Comparison of ENCODE assay signal across 8 mouse cellular contexts in the genomic region with DNA sequence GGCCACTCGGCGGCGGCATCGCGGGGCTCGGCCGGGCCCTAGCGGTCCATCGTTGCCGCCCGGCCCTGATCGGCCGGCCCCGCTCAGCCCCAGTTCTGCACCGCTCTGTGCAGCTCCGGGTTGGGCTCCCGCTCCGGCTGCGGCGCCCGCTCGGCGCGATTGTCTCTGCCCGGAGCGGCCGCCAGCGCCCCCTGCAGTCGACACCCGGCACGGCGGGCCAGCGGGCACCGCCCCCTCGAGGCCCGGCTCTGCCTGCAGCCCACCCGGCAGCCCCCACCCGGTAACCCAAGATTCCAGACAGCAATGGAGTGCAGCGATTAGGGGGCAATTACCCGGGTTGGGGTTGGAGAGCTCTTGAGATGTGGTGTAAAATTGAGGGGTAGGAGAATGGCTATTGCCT. TPM values are rescaled to one million over a fixed set of nuclear protein-coding genes. Genes with fewer than 3 reads are reported as not detected.
DNase-seq lines count a peak whose midpoint lies in the region; ATAC-seq and TF ChIP-seq lines count a peak whose summit lies in the region.

Gene Fam171a2 (minus strand): TSS at position 186 of the 400 bp plus-strand sequence.

- WGBS in embryonic facial prominence, embryonic 11.5 days, result under 1% methylated on average over 40 of the region's 40 CpGs
- WGBS in heart, adult 2 months, result 2% methylated on average over 40 of the region's 40 CpGs
- under 1% methylated on average over 38 of the region's 40 CpGs for WGBS in kidney, embryonic 14.5 days
- 0% methylated on average over 40 of the region's 40 CpGs for WGBS in liver, embryonic 11.5 days

- H3K79me2 ChIP-seq in heart, adult 2 months (replicated peaks; ENCODE audit: control insufficient read depth, insufficient read depth, low read length), result no peaks in the 10 kb centered on the region
- H3K79me2 ChIP-seq in myocyte (ENCODE audit: control insufficient read depth, insufficient read depth), result no peaks in the 10 kb centered on the region

- 0 out of 2 replicates have a peak, but pooled peaks cover 3% of the 10 kb centered on the region for H3K36me3 ChIP-seq in embryonic facial prominence, embryonic 11.5 days (replicated peaks; ENCODE audit: control insufficient read depth, insufficient read depth, low read depth, low read length)
- no peaks in the 10 kb centered on the region for H3K36me3 ChIP-seq in heart, adult 2 months (ENCODE audit: control insufficient read depth, insufficient read depth, low read length)
- H3K36me3 ChIP-seq in kidney, embryonic 14.5 days (ENCODE audit: control insufficient read depth, insufficient read depth, low read length), result peaks cover 9% of the 10 kb centered on the region
- no peaks in the 10 kb centered on the region for H3K36me3 ChIP-seq in liver, embryonic 11.5 days (ENCODE audit: control insufficient read depth, insufficient read depth, low read length)
- no peaks in the 10 kb centered on the region for H3K36me3 ChIP-seq in myocyte (ENCODE audit: control insufficient read depth, insufficient read depth)

- H3K4me3 ChIP-seq in embryonic facial prominence, embryonic 11.5 days (ENCODE audit: low read depth, low read length), result peak within 1 kb of the TSS; percentile 94
- H3K4me3 ChIP-seq in heart, adult 2 months, result peak within 1 kb of the TSS; percentile 64
- H3K4me3 ChIP-seq in kidney, embryonic 14.5 days (ENCODE audit: low read length), result peak within 1 kb of the TSS; percentile 94
- H3K4me3 ChIP-seq in liver, embryonic 11.5 days (ENCODE audit: low read depth, low read length), result peak within 1 kb of the TSS; percentile 76
- H3K4me3 ChIP-seq in myocyte, result peak within 1 kb of the TSS; percentile 72

- peak within 1 kb of the TSS; percentile 38 for H3K4me2 ChIP-seq in embryonic facial prominence, embryonic 11.5 days (ENCODE audit: low read depth, low read length)
- H3K4me2 ChIP-seq in kidney, embryonic 14.5 days (replicated peaks; ENCODE audit: low read depth, low read length), result peak within 1 kb of the TSS; percentile 82
- peak within 1 kb of the TSS; percentile 99 for H3K4me2 ChIP-seq in liver, embryonic 11.5 days
- peak within 1 kb of the TSS; percentile 77 for H3K4me2 ChIP-seq in myocyte (ENCODE audit: low read depth)

- peak; percentile 87 for TF ChIP-seq CTCF in heart, adult 2 months (IDR thresholded peaks at IDR 0.05)

- H3ac ChIP-seq in myocyte (ENCODE audit: control insufficient read depth, insufficient read length), result peak within 1 kb of the TSS; percentile 66

- intact Hi-C loops in heart, adult 2 months (cut with DNase I), result no loop called here

- no peaks in the 10 kb centered on the region for H3K9me3 ChIP-seq in embryonic facial prominence, embryonic 11.5 days (replicated peaks; ENCODE audit: control insufficient read depth, low read length)
- H3K9me3 ChIP-seq in kidney, embryonic 14.5 days (ENCODE audit: control insufficient read depth, low read length), result no peaks in the 10 kb centered on the region
- H3K9me3 ChIP-seq in liver, embryonic 11.5 days (ENCODE audit: control insufficient read depth, low read length), result no peaks in the 10 kb centered on the region

- ATAC-seq in embryonic facial prominence, embryonic 11.5 days (replicated peaks; ENCODE audit: insufficient number of reproducible peaks, low FRiP score, low TSS enrichment, low read depth), result peak; percentile 85
- peak; percentile 72 for ATAC-seq in kidney, embryonic 14.5 days (ENCODE audit: low FRiP score, low TSS enrichment)
- ATAC-seq in liver, embryonic 11.5 days (replicated peaks; ENCODE audit: low FRiP score), result peak; percentile 74

- peak; percentile 83 for DNase-seq in CD4-positive, CD25-positive, alpha-beta regulatory T cell, adult 2 months (ENCODE audit: low read depth, low spot score)
- DNase-seq in adrenal gland, postnatal 10 days, result peak; percentile 91
- DNase-seq in embryonic facial prominence, embryonic 11.5 days (ENCODE audit: low spot score), result peak; percentile 88
- DNase-seq in heart, adult 2 months, result peak; percentile 81 to 92
- DNase-seq in liver, embryonic 11.5 days (ENCODE audit: low spot score), result peak; percentile 86
- peak; percentile 71 for DNase-seq in thymus, postnatal 0 days (ENCODE audit: low spot score)

- peak within 1 kb of the TSS; percentile 88 for H3K27ac ChIP-seq in embryonic facial prominence, embryonic 11.5 days (replicated peaks; ENCODE audit: low read depth, low read length)
- peak within 1 kb of the TSS; percentile 79 for H3K27ac ChIP-seq in heart, adult 2 months
- H3K27ac ChIP-seq in kidney, embryonic 14.5 days (ENCODE audit: low read depth, low read length), result peak within 1 kb of the TSS; percentile 90
- H3K27ac ChIP-seq in liver, embryonic 11.5 days (ENCODE audit: low read depth, low read length), result peak within 1 kb of the TSS; percentile 52; the same call in 1 of the 2 replicates

- TF ChIP-seq POLR2A in heart, adult 2 months (IDR thresholded peaks at IDR 0.05; ENCODE audit: insufficient read depth, low read depth, low read length), result no peak
- peak; percentile 75 for TF ChIP-seq POLR2A in myocyte (IDR thresholded peaks at IDR 0.05; ENCODE audit: insufficient read length, low read depth)

- no peak for TF ChIP-seq EP300 in heart, adult 2 months (IDR thresholded peaks at IDR 0.05; ENCODE audit: insufficient read depth, low read depth, low read length)

- H3K27me3 ChIP-seq in embryonic facial prominence, embryonic 11.5 days (ENCODE audit: control insufficient read depth, insufficient read depth, low read length), result no peaks in the 10 kb centered on the region; the same call in 1 of the 2 replicates
- no peaks in the 10 kb centered on the region for H3K27me3 ChIP-seq in heart, adult 2 months (ENCODE audit: control insufficient read depth, insufficient read depth, low read length)
- peaks cover 4% of the 10 kb centered on the region; the same call in 1 of the 2 replicates for H3K27me3 ChIP-seq in kidney, embryonic 14.5 days (ENCODE audit: control insufficient read depth, insufficient read depth, low read length)
- peaks cover 46% of the 10 kb centered on the region for H3K27me3 ChIP-seq in liver, embryonic 11.5 days (replicated peaks; ENCODE audit: control insufficient read depth, insufficient read depth, low read length)
- peaks cover 10% of the 10 kb centered on the region for H3K27me3 ChIP-seq in myocyte (ENCODE audit: control insufficient read depth, insufficient read depth, insufficient read length)

- H3K4me1 ChIP-seq in embryonic facial prominence, embryonic 11.5 days (ENCODE audit: control insufficient read depth, insufficient read depth, low read length), result peaks cover 13% of the 10 kb centered on the region
- H3K4me1 ChIP-seq in heart, adult 2 months (ENCODE audit: control insufficient read depth, insufficient read depth, low read length), result peaks cover 6% of the 10 kb centered on the region
- peaks cover 39% of the 10 kb centered on the region for H3K4me1 ChIP-seq in kidney, embryonic 14.5 days (ENCODE audit: control insufficient read depth, insufficient read depth, low read length)
- H3K4me1 ChIP-seq in liver, embryonic 11.5 days (replicated peaks; ENCODE audit: control insufficient read depth, insufficient read depth, low read length), result peaks cover 32% of the 10 kb centered on the region

- H3K9ac ChIP-seq in embryonic facial prominence, embryonic 11.5 days (replicated peaks; ENCODE audit: low read length), result peak within 1 kb of the TSS; percentile 98
- peak within 1 kb of the TSS; percentile 69 for H3K9ac ChIP-seq in heart, adult 2 months (ENCODE audit: low read depth, low read length)
- peak within 1 kb of the TSS; percentile 97 for H3K9ac ChIP-seq in kidney, embryonic 14.5 days (ENCODE audit: low read depth, low read length)
- peak within 1 kb of the TSS; percentile 82 for H3K9ac ChIP-seq in liver, embryonic 11.5 days (ENCODE audit: low read depth, low read length)

TF ChIP-seq in myocyte, 11 proteins besides CTCF, POLR2A, EP300 and RAD21:
- TF ChIP-seq REST (IDR thresholded peaks at IDR 0.05; ENCODE audit: insufficient read depth, insufficient read length) (no peak), TCF12 (IDR thresholded peaks at IDR 0.05; ENCODE audit: insufficient read depth, poor library complexity, severe bottlenecking) (no peak), E2F4 (IDR thresholded peaks at IDR 0.05; ENCODE audit: insufficient read depth) (no peak), TCF3 (IDR thresholded peaks at IDR 0.05; ENCODE audit: insufficient read length, low read depth) (no peak), MAX (IDR thresholded peaks at IDR 0.05; ENCODE audit: low read depth) (no peak), POLR2AphosphoS2 (IDR thresholded peaks at IDR 0.05; ENCODE audit: insufficient read length, low read depth) (peak; percentile 79), MYOG (IDR thresholded peaks at IDR 0.05; ENCODE audit: control insufficient read depth in 1 of 3, insufficient read depth in 1 of 3, insufficient read length in 2 of 3, low read depth in 2 of 3) (peak in 1 of 3 experiments; percentile 6), MYOD1 (IDR thresholded peaks at IDR 0.05; ENCODE audit: control insufficient read depth in 1 of 3, insufficient read length in 2 of 3, low read depth in 2 of 3) (no peak), CEBPB (IDR thresholded peaks at IDR 0.05; ENCODE audit: insufficient read depth, poor library complexity, severe bottlenecking) (no peak)
TF ChIP-seq in myocyte: peak in this region for 2.

RNA-seq across cellular contexts. Expression of gene Fam171a2, which starts in this region (rescaled TPM):
- 10 to 100 TPM; 12.3 to 15.3 TPM for total RNA-seq in adrenal gland, postnatal 10 days (2021)
- 8.6 and 8.8 TPM in 2 replicates for polyA plus RNA-seq in embryonic facial prominence, embryonic 11.5 days (2014; fragmentation: Nextera tagmentation; extraction: Ambion mirVana)
- total RNA-seq in heart, adult 2 months (2021), result 1 to 10 TPM; 3.8 to 3.9 TPM
- polyA plus RNA-seq in heart, adult 2 months (2012; rRNA removed), result 7.7 and 8.3 TPM in 2 replicates
- polyA plus RNA-seq in kidney, embryonic 14.5 days (2014; fragmentation: Nextera tagmentation; extraction: Ambion mirVana), result 12.3 and 14.7 TPM in 2 replicates
- polyA plus RNA-seq in liver, embryonic 11.5 days (2014; fragmentation: Nextera tagmentation; extraction: Ambion mirVana), result 1.8 and 2.0 TPM in 2 replicates
- polyA plus RNA-seq in myocyte (2012; fragmentation: generic; extraction: Trizol), result 162 TPM
- 0.42 and 0.79 TPM in 2 replicates for polyA plus RNA-seq in thymus, postnatal 0 days (2015; fragmentation: Nextera tagmentation; extraction: Ambion mirVana)

Comparison
In these comparisons a context has a peak if more than half of its experiments do, and no peak if none do; other contexts are left out.
1. Peak in every context shown above with its lines: DNase-seq, ATAC-seq, H3K4me3 ChIP-seq and H3K27ac ChIP-seq.
2. RNA of gene Fam171a2 (polyA plus RNA-seq): 162 TPM in myocyte (single experiment); 12.3 to 14.7 TPM in kidney, embryonic 14.5 days, 8.6 to 8.8 TPM in embryonic facial prominence, embryonic 11.5 days, 7.7 to 8.3 TPM in heart, adult 2 months, 1.8 to 2.0 TPM in liver, embryonic 11.5 days and 0.42 to 0.79 TPM in thymus, postnatal 0 days; every median in the first group is over 10 times any median in the second.
3. Peak in DNase-seq in thymus, postnatal 0 days; RNA of the gene not detected or under 1 TPM.
4. H3K4me2 ChIP-seq: peak in every context shown above with its lines; median percentile 99 in liver, embryonic 11.5 days; 82 in kidney, embryonic 14.5 days; 77 in myocyte; 38 in embryonic facial prominence, embryonic 11.5 days.